Mouse (Mus musculus) limb, embryonic 12.5 days (tissue): Measurements from ENCODE around the gene Slc25a29. TPM values are rescaled to one million over a fixed set of nuclear protein-coding genes. Genes with fewer than 3 reads are reported as not detected.

Source experiments
- ATAC-seq: fragments of 200-750 bp; cut with Nextera tagmentation; 2 replicates; pipeline ENCODE4 v1.8.0; 2017; ENCODE audit warnings: low read depth, moderate TSS enrichment; ENCODE audit not compliant: insufficient number of reproducible peaks, insufficient read depth, low FRiP score, low TSS enrichment
- H3K27ac ChIP-seq: fragments of 300-500 bp; sonication (generic); 2 replicates; pipeline ENCODE4 v1.5.1; 2016; ENCODE audit warnings: mild to moderate bottlenecking, moderate library complexity
- H3K27me3 ChIP-seq: fragments of 300-500 bp; sonication (generic); 2 replicates; pipeline ENCODE4 v1.6.1; 2016; ENCODE audit warnings: mild to moderate bottlenecking, moderate library complexity
- H3K36me3 ChIP-seq: fragments of 300-500 bp; sonication (generic); 2 replicates; pipeline ENCODE4 v1.6.1; 2016; ENCODE audit warnings: mild to moderate bottlenecking, moderate library complexity
- H3K4me1 ChIP-seq: fragments of 300-500 bp; sonication (generic); replicated peaks from 2 replicates; pipeline ENCODE4 v1.6.1; 2016
- H3K4me2 ChIP-seq: fragments of 300-500 bp; sonication (generic); 2 replicates; pipeline ENCODE4 v1.6.1; 2016; ENCODE audit warnings: mild to moderate bottlenecking, moderate library complexity
- H3K4me3 ChIP-seq: fragments of 300-500 bp; sonication (generic); replicated peaks from 2 replicates; pipeline ENCODE4 v1.5.1; 2016; ENCODE audit warnings: mild to moderate bottlenecking
- H3K9ac ChIP-seq: fragments of 300-500 bp; sonication (generic); replicated peaks from 2 replicates; pipeline ENCODE4 v1.6.1; 2016; ENCODE audit warnings: mild to moderate bottlenecking, moderate library complexity
- H3K9me3 ChIP-seq: fragments of 300-500 bp; sonication (generic); 2 replicates; pipeline ENCODE4 v1.6.1; 2016; ENCODE audit warnings: mild to moderate bottlenecking, moderate library complexity
- WGBS: fragments of 180-500 bp; shearing (Covaris S2); methylation state at CpG from one replicate; pipeline ENCODE4 v1.1.7; 2016; 5-methylcytosine and 5-hydroxymethylcytosine counted together
- polyA plus RNA-seq: library from polyadenylated mRNA; unstranded; fragments of >200 nt; fragmentation: Nextera tagmentation; extraction: Ambion mirVana; gene quantifications from 2 replicates; pipeline ENCODE4 v1.2.1, GENCODE M21; 2016

Slc25a29 gene
- polyA plus RNA-seq, 1 experiment from 2014 or later: 15.2 TPM

- Histone ChIP-seq H3K4me1 (peaks cover 39% of the 10 kb centered on the region), H3K36me3 (peaks cover 16% of the 10 kb centered on the region), H3K4me2 (peak overlapping the region; percentile 95), H3K27ac (no peak overlapping the region), H3K27me3 (no peaks in the 10 kb centered on the region), H3K4me3 (peak overlapping the region; percentile 67), H3K9me3 (no peaks in the 10 kb centered on the region), H3K9ac (peak overlapping the region; percentile 80)
- 43% methylated on average over 5 of the region's 5 CpGs for WGBS
- no peak for ATAC-seq
Measured at GRCm38 (mm10) chr12:108834786-108835185, 897 bp downstream of the Slc25a29 start.

- 85% methylated on average over 3 of the region's 3 CpGs for WGBS
- Histone ChIP-seq H3K9ac (no peak overlapping the region), H3K4me1 (peaks cover 39% of the 10 kb centered on the region), H3K9me3 (no peaks in the 10 kb centered on the region), H3K4me2 (peak overlapping the region; percentile 95), H3K27ac (no peak overlapping the region), H3K36me3 (peaks cover 12% of the 10 kb centered on the region), H3K27me3 (no peaks in the 10 kb centered on the region), H3K4me3 (peak overlapping the region; percentile 67; the same call in 1 of the 2 replicates)
- no peak for ATAC-seq
Measured at GRCm38 (mm10) chr12:108834337-108834736, 1.3 kb downstream of the Slc25a29 start.

GRCm38 (mm10) chr12:108833408-108833807 lies 2.3 kb downstream of the Slc25a29 start:
- WGBS: 85% methylated on average over 3 of the region's 3 CpGs

GRCm38 (mm10) chr12:108832851-108833250 lies 2.8 kb downstream of the Slc25a29 start:
- Histone ChIP-seq H3K4me3 (no peak overlapping the region), H3K27ac (no peak overlapping the region), H3K27me3 (no peaks in the 10 kb centered on the region), H3K4me1 (peaks cover 32% of the 10 kb centered on the region), H3K9ac (no peak overlapping the region), H3K4me2 (no peak overlapping the region), H3K36me3 (peaks cover 7% of the 10 kb centered on the region), H3K9me3 (no peaks in the 10 kb centered on the region)
- WGBS: 90% methylated on average over 8 of the region's 8 CpGs
- no peak for ATAC-seq

More at GRCm38 (mm10) chr12:108833408-108833807, 2.3 kb downstream of the Slc25a29 start:
- Histone ChIP-seq H3K4me3 (no peak overlapping the region), H3K9ac (no peak overlapping the region), H3K36me3 (peaks cover 7% of the 10 kb centered on the region), H3K9me3 (no peaks in the 10 kb centered on the region), H3K27ac (no peak overlapping the region), H3K27me3 (no peaks in the 10 kb centered on the region), H3K4me1 (peaks cover 38% of the 10 kb centered on the region), H3K4me2 (no peak overlapping the region)
- no peak for ATAC-seq

GRCm38 (mm10) chr12:108831966-108832643 lies 3.6 kb downstream of the Slc25a29 start:
- no peaks in the 10 kb centered on the region for H3K9me3 ChIP-seq
- no peaks in the 10 kb centered on the region for H3K27me3 ChIP-seq
- WGBS: 62% methylated on average over 9 of the region's 9 CpGs
- no peak overlapping the region for H3K9ac ChIP-seq
- no peak for ATAC-seq
- H3K36me3 ChIP-seq: peaks cover 15% of the 10 kb centered on the region
- H3K4me3 ChIP-seq: no peak overlapping the region
- no peak overlapping the region for H3K27ac ChIP-seq
- no peak overlapping the region for H3K4me2 ChIP-seq
- H3K4me1 ChIP-seq: peaks cover 25% of the 10 kb centered on the region

- 87% methylated on average over 6 of the region's 6 CpGs for WGBS
- peaks cover 20% of the 10 kb centered on the region for H3K4me1 ChIP-seq
- no peak overlapping the region for H3K4me2 ChIP-seq
- no peak for ATAC-seq
- no peak overlapping the region for H3K27ac ChIP-seq
- H3K4me3 ChIP-seq: no peak overlapping the region
- H3K36me3 ChIP-seq: peaks cover 31% of the 10 kb centered on the region
- H3K9me3 ChIP-seq: no peaks in the 10 kb centered on the region
- H3K9ac ChIP-seq: no peak overlapping the region
- H3K27me3 ChIP-seq: no peaks in the 10 kb centered on the region
Measured at GRCm38 (mm10) chr12:108830358-108830757, 5.3 kb downstream of the Slc25a29 start.

GRCm38 (mm10) chr12:108829636-108830035 lies 6.0 kb downstream of the Slc25a29 start:
- no peak for ATAC-seq
- 77% methylated on average over 5 of the region's 5 CpGs for WGBS
- Histone ChIP-seq H3K36me3 (peaks cover 33% of the 10 kb centered on the region), H3K4me2 (no peak overlapping the region), H3K27me3 (no peaks in the 10 kb centered on the region), H3K27ac (no peak overlapping the region), H3K9ac (no peak overlapping the region), H3K9me3 (no peaks in the 10 kb centered on the region), H3K4me1 (peaks cover 14% of the 10 kb centered on the region), H3K4me3 (no peak overlapping the region)

GRCm38 (mm10) chr12:108827641-108828040 lies 8.0 kb downstream of the Slc25a29 start:
- Histone ChIP-seq H3K36me3 (peaks cover 33% of the 10 kb centered on the region), H3K4me3 (no peak overlapping the region), H3K4me1 (peaks cover 4% of the 10 kb centered on the region), H3K27ac (no peak overlapping the region), H3K4me2 (no peak overlapping the region), H3K9ac (no peak overlapping the region), H3K27me3 (no peaks in the 10 kb centered on the region), H3K9me3 (no peaks in the 10 kb centered on the region)
- WGBS: 97% methylated on average over 6 of the region's 6 CpGs
- no peak for ATAC-seq

- Histone ChIP-seq H3K36me3 (peaks cover 33% of the 10 kb centered on the region), H3K27ac (no peak overlapping the region), H3K4me2 (no peak overlapping the region), H3K27me3 (no peaks in the 10 kb centered on the region), H3K4me3 (no peak overlapping the region), H3K9me3 (no peaks in the 10 kb centered on the region), H3K4me1 (peaks cover 3% of the 10 kb centered on the region), H3K9ac (no peak overlapping the region; the same call in 1 of the 2 replicates)
- ATAC-seq: no peak
- WGBS: 96% methylated on average over 28 of the region's 28 CpGs
Measured at GRCm38 (mm10) chr12:108826958-108827535, 8.6 kb downstream of the Slc25a29 start.

- Histone ChIP-seq H3K4me3 (no peak overlapping the region), H3K36me3 (peaks cover 33% of the 10 kb centered on the region), H3K4me1 (no peaks in the 10 kb centered on the region), H3K9ac (no peak overlapping the region), H3K27me3 (no peaks in the 10 kb centered on the region), H3K9me3 (no peaks in the 10 kb centered on the region), H3K27ac (no peak overlapping the region), H3K4me2 (no peak overlapping the region)
- no peak for ATAC-seq
- WGBS: 94% methylated on average over 19 of the region's 19 CpGs
Measured at GRCm38 (mm10) chr12:108826282-108826957, 9.3 kb downstream of the Slc25a29 start.

- Histone ChIP-seq H3K27me3 (no peaks in the 10 kb centered on the region), H3K27ac (no peak overlapping the region), H3K4me1 (no peaks in the 10 kb centered on the region), H3K9me3 (no peaks in the 10 kb centered on the region), H3K9ac (no peak overlapping the region), H3K4me2 (no peak overlapping the region), H3K4me3 (no peak overlapping the region), H3K36me3 (peaks cover 34% of the 10 kb centered on the region)
- 91% methylated on average over 13 of the region's 13 CpGs for WGBS
- no peak for ATAC-seq
Measured at GRCm38 (mm10) chr12:108825561-108826224, 10.0 kb downstream of the Slc25a29 start.
